Mouse (Mus musculus) cerebellum, adult 2 months (tissue): ENCODE data around the gene Ctdspl. TPM values are rescaled to one million over a fixed set of nuclear protein-coding genes. Genes with fewer than 3 reads are reported as not detected.

Experiments used
- DNase-seq, 2 experiments: peaks; one replicate each; pipeline ENCODE4 v3.0.0; 2021
- H3K27ac ChIP-seq: fragments of 200-500 bp; 2 replicates; pipeline ENCODE4 v1.5.1; 2012; ENCODE audit warnings: low read length, control low read depth, inconsistent platforms; ENCODE audit not compliant: insufficient read depth
- H3K27me3 ChIP-seq: fragments of 200-500 bp; 2 replicates; pipeline ENCODE4 v1.6.1; 2012; ENCODE audit warnings: inconsistent platforms, mild to moderate bottlenecking, low read length, moderate library complexity; ENCODE audit not compliant: control insufficient read depth, insufficient read depth
- H3K4me1 ChIP-seq: fragments of 200-500 bp; 2 replicates; pipeline ENCODE4 v1.6.1; 2011; ENCODE audit warnings: low read length; ENCODE audit not compliant: control insufficient read depth, insufficient read depth
- H3K4me3 ChIP-seq: fragments of 200-500 bp; replicated peaks from 2 replicates; pipeline ENCODE3; 2011; ENCODE audit warnings: mild to moderate bottlenecking, low read depth, low read length, control low read depth; ENCODE audit not compliant: insufficient read depth
- CTCF ChIP-seq: fragments of 200-500 bp; IDR thresholded peaks from 2 replicates; pipeline ENCODE4 v1.5.1; 2011; ENCODE audit warnings: low read depth, mild to moderate bottlenecking, control low read depth, low read length, moderate library complexity, borderline replicate concordance; ENCODE audit not compliant: insufficient read depth
- POLR2A ChIP-seq: fragments of 200-500 bp; IDR thresholded peaks from 2 replicates; pipeline ENCODE4 v1.6.1; 2011; ENCODE audit warnings: low read length, control low read depth, borderline replicate concordance; ENCODE audit not compliant: insufficient read depth
- WGBS: fragments of 180-500 bp; shearing (Covaris S2); methylation state at CpG from one replicate; pipeline ENCODE4 v1.1.7; 2018; 5-methylcytosine and 5-hydroxymethylcytosine counted together
- polyA plus RNA-seq: library from polyadenylated mRNA; depleted of rRNA; stranded (reverse); fragments of >200 nt; gene quantifications from 2 replicates; pipeline ENCODE4 v1.2.3, GENCODE M21; 2012

The Ctdspl gene
- polyA plus RNA-seq, 1 experiment, result 10.3 TPM

DNA sequence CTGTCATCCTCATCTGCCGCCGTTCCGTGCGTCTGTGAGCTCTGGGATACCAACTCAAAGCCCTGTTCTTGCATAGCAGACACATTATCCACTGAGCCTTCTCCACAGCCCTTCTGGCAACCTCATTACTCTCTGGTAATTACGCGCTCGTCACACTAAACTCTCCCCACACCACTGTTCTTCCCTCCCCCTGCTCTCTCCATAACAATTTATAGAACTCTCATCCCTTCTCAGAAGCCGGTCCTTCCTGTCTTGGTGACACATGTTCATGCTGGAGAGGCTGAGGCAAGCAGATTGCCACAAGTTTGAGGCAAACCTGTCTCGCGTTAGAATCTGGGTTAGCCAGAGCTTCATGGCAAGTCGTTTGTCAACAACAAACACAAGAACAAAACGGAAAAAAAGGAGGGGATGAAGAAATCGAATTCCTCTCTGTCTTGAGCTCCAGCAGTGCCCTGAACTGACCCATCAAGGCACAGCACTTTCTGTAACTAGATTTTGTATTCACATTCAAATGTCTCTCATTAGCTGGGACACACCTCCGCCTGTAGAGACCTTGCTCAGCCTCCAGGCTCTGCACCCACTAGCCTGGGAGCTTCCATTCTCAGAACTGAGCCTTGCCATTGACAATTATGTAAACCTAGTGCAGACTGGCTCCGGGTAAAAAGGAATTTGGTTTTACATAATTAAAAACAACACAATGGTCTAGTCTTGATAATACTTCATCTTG lies 79.2 kb downstream of the Ctdspl start:
- Histone ChIP-seq H3K4me3 (no peak overlapping the region), H3K27me3 (no peaks in the 10 kb centered on the region), H3K4me1 (no peaks in the 10 kb centered on the region), H3K27ac (no peak overlapping the region)
- no peak for DNase-seq
- TF ChIP-seq CTCF (no peak), POLR2A (no peak)
- 71% methylated on average over 15 of the region's 15 CpGs for WGBS

DNA sequence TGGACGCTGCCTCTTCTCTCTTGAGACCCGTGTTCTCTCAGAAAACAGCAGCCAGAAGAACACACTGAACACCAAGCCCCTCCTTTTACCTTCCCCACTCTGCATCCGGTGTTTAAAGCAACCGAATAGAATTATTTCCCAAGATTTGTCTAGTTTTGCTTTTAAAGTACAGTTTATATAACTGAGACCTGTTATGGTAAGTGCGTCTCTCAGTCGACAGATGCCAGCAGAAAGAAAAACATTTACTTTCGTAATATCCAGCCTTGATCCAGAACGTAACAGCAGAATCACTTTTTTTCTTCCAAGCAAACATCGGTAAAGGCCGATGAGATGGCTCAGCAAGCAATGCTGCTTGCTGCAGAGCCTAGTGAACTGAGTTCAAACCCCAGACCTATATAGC lies 81.0 kb downstream of the Ctdspl start:
- no peak for DNase-seq
- no peak overlapping the region for H3K4me3 ChIP-seq
- no peaks in the 10 kb centered on the region for H3K4me1 ChIP-seq
- TF ChIP-seq POLR2A, result no peak
- TF ChIP-seq CTCF, result no peak
- H3K27ac ChIP-seq, result no peak overlapping the region
- H3K27me3 ChIP-seq, result no peaks in the 10 kb centered on the region
- WGBS, result 91% methylated on average over 10 of the region's 10 CpGs

DNA sequence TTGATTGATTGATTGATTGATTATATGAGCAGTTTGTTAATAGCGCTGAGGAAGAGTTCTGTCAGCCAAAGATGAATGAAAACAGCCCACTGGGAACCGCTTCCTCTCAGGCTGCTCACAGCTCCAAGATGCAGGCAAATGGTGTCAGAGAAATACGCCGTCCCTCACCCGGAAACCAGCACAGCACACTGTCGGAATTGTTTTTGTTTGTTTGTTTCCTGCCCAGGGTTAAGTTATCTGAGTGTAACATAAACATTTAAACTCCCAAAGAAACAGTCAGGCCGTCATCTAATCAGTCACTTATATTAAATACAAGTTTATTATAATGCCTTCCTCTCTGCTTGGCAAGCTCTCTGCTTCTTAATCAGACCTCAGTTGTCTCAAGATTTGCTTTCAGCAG lies 82.6 kb downstream of the Ctdspl start:
- TF ChIP-seq CTCF (no peak), POLR2A (no peak)
- Histone ChIP-seq H3K27me3 (no peaks in the 10 kb centered on the region), H3K4me3 (no peak overlapping the region), H3K27ac (no peak overlapping the region), H3K4me1 (no peaks in the 10 kb centered on the region)
- DNase-seq, result no peak
- WGBS, result 84% methylated on average over 7 of the region's 7 CpGs

DNA sequence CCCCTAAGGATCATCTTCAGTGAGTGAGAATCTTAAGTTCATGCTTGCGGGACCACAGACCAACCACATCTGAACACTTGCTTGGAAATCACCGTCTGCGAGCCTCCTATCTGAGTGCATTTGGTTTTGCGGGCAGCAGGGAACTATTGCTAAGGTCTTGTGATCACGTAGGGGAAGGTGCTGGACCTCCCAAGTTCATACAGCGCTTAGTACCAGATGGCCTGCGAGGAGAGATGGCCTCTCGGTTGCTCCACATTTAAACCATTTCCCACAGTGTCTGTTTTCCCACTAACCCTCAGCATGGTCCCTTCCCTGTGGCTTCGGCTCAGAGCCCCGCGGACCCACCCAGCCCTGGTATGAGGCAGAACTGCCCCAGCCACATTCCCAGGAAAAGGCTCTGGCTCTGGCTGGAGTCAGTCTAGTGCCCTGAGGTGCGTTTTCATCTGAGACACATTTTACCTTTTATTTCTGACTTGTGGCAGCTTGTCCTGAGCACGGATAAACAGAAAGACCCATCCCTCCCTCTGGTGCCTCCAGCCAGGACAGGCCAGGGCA lies 84.0 kb downstream of the Ctdspl start:
- no peaks in the 10 kb centered on the region for H3K4me1 ChIP-seq
- no peak for TF ChIP-seq POLR2A
- TF ChIP-seq CTCF, result no peak
- no peak overlapping the region for H3K27ac ChIP-seq
- DNase-seq, result no peak
- H3K4me3 ChIP-seq, result no peak overlapping the region
- 84% methylated on average over 13 of the region's 13 CpGs for WGBS
- no peaks in the 10 kb centered on the region for H3K27me3 ChIP-seq

DNA sequence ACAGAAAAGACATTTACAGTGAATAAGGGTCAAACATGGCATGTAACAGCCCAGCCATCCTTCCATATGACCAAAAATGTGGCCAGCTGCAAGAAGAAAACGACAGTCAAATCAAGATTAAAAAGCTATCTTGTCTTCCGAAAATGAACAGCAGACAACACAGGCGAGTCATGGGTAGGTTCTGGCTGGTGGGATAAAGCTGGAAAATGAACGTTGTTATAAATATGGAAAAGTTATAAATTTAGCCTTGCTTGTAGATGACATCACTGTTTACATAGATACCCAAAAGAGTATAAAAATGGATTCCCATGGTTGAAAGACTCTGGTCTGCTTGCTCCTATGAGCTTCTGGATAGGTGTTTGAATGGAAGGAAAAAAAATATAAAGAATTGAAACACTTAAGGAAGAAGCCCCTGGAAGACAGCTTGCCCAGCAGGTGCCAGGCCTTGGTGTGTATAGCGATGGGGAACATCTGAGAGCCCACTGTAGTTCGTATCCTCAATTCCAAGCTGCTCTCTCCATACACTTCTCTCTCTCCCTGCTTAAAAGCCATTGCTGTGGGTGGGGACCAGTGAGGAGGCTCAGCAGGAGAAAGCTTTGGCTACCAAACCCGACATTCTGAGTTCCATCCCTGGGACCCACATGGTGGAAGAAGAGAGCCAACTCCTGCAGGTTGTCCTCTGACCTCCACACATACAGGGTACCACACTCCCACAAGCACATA lies 90.7 kb downstream of the Ctdspl start:
- no peak for TF ChIP-seq CTCF
- TF ChIP-seq POLR2A, result no peak
- H3K27me3 ChIP-seq, result no peaks in the 10 kb centered on the region
- no peak overlapping the region for H3K27ac ChIP-seq
- no peak overlapping the region for H3K4me3 ChIP-seq
- H3K4me1 ChIP-seq, result no peaks in the 10 kb centered on the region
- 82% methylated on average over 7 of the region's 7 CpGs for WGBS
- DNase-seq, result no peak

DNA sequence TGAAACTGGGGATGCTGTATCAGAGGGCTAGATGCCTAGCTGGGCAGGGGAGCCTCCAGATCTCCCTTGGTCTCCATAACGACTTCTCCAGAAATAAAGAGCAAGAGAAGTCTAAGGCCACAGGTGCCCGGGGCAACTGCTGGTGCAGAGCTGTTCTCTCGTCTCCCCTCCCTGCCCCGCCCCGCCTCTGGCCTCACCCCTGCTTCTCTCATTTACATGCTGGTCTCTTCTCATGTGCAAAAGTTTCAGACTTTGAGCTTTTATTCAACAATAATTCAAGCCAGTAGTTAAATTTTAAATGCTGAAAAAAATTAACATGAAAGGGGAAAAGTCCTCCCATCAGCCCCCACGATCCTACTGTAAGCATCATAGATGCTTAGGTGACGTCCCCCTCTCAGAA lies 95.5 kb downstream of the Ctdspl start:
- no peak for DNase-seq
- Histone ChIP-seq H3K27ac (no peak overlapping the region), H3K4me1 (no peaks in the 10 kb centered on the region), H3K4me3 (no peak overlapping the region), H3K27me3 (no peaks in the 10 kb centered on the region)
- TF ChIP-seq CTCF (no peak), POLR2A (no peak)
- WGBS, result 77% methylated on average over 7 of the region's 7 CpGs

DNA sequence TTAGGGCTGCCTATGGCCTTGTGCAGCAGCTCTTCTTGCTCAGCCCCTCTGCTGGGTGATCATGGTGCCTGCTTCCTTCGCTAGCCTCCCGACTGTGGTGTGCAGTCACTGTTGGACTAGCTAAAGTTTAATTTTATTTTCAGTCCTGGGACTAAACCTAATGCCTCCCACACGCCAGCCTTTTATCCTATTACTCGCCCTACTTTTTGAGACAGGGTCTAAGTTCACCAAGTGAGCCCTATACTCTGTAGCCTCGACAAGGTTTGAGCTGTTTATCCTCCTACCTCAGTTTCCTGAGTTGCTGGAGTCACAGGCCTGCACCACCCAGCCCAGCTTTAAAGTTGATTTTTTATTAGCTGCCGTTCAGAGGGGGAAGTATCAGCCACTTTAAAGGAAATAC lies 99.0 kb downstream of the Ctdspl start:
- Histone ChIP-seq H3K27me3 (no peaks in the 10 kb centered on the region), H3K4me1 (no peaks in the 10 kb centered on the region), H3K27ac (no peak overlapping the region), H3K4me3 (no peak overlapping the region)
- TF ChIP-seq CTCF (no peak), POLR2A (no peak)
- WGBS, result 90% methylated on average over 6 of the region's 6 CpGs
- no peak for DNase-seq
